Mouse (Mus musculus) liver, embryonic 14.5 days (tissue): ENCODE data around the gene Ltbp2.
A peak's percentile ranks its signal among the peaks of the same experiment; 100 is the strongest.

ENCODE experiments used
- CTCF ChIP-seq: IDR thresholded peaks from 2 replicates; pipeline ENCODE4 v1.5.1; 2016; ENCODE audit warnings: antibody characterized with exemption, low read depth, control low read depth
- EP300 ChIP-seq: IDR thresholded peaks from 2 replicates; pipeline ENCODE4 v1.6.1; 2016; ENCODE audit warnings: antibody characterized with exemption, low read depth

- TF ChIP-seq CTCF, result peak; percentile 65
- TF ChIP-seq EP300, result no peak
Measured at GRCm38 (mm10) chr12:84759063-84759462, 117.3 kb downstream of the Ltbp2 start.
